Mouse (Mus musculus): ENCODE results near the gene Atp6ap1.

The Atp6ap1 gene

GRCm38 (mm10) chrX:74296538-74297448 is at the start of gene Atp6ap1:
Gene Atp6ap1, plus strand, starts transcription at chrX:74297097.
- peak; percentile 80 for DNase-seq (ENCODE audit: low spot score)

- DNase-seq (ENCODE audit: low spot score) = peak; percentile 57
These were observed 48.2 kb upstream of the Atp6ap1 start for GRCm38 (mm10) chrX:74248651-74249050.

DNA sequence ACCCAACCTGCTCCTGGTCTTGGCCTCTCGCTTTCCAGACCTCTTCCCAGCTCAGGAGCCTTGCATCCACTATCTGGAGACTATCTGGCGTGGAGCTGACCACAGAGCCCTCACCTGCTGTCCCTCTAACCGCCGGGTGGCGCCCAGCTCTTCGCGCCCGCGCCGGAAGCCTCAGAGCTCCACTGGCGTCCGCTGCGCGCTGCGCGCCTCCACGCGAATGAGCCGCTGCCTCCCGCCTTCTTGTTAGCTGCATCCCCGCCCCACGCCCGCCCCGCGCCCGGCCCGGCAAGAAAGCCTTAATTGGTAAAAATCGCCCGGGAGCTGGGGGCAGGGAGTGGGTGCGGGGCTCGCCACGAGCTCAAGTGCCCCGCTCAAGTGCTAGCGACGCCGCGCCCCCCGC is 47.3 kb upstream of the Atp6ap1 start, which contains the start of gene Flna:
TSS of gene Flna (minus strand) at position 206 of the 400 bp plus-strand sequence.
- peak; percentile 53 for DNase-seq (ENCODE audit: low spot score)

- peak; percentile 77 for DNase-seq (ENCODE audit: low spot score)
These were observed 42.6 kb upstream of the Atp6ap1 start, which contains the start of gene Emd for GRCm38 (mm10) chrX:74254153-74254887. Gene Emd, plus strand, starts transcription at chrX:74254687.

DNA sequence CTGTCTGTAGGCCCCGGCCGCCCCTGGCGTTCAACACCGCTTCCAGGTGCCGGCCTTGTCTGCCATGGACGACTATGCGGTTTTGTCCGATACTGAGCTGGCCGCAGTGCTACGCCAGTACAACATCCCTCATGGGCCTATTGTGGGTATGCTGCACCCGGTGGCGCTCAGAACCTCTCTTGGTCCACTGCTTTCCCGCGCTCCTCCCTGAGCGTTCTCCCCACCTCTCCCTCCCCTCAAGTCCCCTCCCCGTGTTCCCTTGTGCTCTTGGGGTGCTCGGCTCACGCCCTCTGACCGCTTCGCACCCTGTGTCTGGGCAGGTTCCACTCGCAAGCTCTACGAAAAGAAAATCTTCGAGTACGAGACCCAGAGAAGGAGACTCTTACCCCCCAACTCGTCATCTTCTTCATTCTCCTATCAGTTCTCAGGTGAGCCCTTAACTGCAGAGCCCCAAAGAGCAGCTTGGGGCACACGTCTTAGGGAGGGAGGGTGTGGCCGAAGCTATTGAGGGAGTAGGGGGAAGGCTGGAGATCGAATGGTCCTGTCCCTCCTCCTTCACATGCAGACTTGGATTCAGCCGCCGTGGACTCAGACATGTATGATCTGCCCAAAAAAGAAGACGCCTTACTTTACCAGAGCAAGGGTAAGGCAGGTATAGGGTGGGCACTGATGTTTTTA is 41.9 kb upstream of the Atp6ap1 start:
- no peak for DNase-seq (ENCODE audit: low spot score)

GRCm38 (mm10) chrX:74257746-74258145 is 39.2 kb upstream of the Atp6ap1 start:
- no peak for DNase-seq (ENCODE audit: low spot score)

GRCm38 (mm10) chrX:74269736-74270061 is 27.2 kb upstream of the Atp6ap1 start:
- DNase-seq (ENCODE audit: low spot score) = no peak

DNA sequence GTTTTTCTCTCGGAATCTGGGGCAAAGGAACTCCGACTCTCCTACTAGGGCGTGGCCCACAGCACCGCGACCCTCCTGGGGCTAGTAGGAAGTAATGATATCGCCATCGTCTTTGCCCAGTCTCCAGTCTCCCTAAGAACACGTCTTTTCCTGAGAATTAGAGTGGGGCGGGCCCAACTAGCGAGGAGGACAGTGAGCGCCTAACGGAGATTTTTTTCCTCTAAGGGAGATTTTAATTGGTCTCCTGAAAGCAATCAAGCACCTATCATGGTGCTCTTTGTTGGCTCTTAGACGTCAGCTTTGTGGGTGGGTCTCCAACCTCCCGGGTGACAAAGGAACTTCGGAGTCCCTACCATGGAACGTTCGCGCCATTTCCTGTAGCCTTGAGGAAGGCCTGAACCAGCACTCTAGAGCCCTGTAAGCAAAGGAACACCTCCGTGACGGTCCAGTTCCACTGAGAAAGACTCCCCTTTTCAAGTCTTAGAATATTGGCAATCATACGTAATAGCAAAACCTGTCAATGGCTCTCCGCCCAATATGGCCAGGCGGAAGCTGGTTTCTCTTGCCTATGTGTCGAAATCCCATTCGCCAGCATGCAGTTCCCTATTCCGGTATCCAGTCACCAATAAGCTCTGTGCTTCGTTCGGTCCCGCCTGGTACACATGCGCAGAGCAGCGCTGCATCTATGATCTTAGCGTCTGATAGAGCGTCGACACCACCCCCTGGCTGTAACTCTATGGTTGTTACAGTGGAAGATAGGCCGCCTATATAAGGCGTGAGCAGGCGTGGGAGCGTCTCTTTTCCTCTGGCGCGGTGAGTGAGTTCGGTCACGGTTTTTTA is 26.6 kb upstream of the Atp6ap1 start, which contains the start of gene Rpl10:
TSS of gene Rpl10 (plus strand) at position 751 of the 840 bp plus-strand sequence.
- peak; percentile 71 for DNase-seq (ENCODE audit: low spot score)

- DNase-seq (ENCODE audit: low spot score) = peak; percentile 22
These were observed 25.9 kb upstream of the Atp6ap1 start for GRCm38 (mm10) chrX:74270902-74271551.

DNA sequence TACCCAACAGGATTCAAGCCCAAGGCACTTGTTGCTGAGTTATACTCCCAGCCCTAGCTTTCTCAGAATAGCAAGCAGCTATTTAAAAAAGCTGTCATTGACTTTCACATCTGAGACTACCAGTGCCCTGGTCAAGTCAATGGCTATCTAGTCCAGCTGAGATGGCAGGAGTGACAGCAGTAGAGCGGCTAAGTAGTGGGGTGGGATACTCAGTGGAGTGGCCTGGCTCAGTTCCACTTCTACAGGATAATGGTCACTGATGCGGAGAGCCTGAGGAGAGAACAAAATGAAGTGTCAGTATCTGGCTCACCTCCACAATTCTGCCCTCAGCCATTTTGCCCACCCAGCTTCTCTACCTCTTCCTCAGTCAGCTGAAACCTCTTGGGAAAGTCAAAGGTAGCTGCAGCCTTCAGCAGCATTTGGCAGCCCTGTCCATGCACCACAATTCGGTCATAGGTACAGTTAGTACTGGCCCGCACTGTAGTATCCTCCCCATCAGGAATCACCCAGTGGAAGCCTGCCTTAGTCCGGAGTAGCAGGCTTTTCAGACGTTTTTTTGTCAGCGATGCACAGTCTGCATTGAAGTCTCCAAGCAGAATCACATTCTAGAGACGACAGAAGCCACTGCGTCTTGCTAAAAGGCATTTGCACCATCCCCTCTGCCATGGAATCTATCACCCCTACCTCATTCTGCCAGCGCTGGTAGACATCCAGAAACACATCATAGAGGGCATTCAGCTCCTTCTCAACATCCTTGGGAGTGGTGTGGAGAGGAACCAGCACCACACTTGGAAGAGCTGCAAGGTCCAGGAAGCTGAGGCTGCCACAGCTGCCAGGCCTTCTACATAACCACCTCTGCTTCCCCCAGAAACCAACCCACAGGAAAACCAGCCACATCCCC is 23.2 kb upstream of the Atp6ap1 start:
- no peak for DNase-seq (ENCODE audit: low spot score)

DNA sequence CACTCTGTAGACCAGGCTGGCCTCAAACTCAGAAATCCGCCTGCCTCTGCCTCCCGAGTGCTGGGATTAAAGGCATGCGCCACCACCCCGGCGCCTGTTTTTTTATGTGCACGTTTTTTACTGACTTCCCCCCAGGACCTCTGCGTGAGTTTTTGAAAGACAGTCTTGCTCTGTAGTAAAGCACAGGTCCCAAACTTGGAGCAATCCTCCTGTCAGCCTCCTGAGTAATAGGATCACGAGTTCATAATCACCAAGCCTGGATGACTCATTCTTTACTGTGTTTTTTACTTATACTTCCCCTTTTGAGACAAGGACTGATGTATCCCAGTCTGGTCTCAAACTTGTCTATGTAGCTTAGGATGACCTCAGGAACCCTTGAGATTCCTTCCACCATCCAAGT is 19.0 kb upstream of the Atp6ap1 start:
- DNase-seq (ENCODE audit: low spot score) = no peak

GRCm38 (mm10) chrX:74281041-74281731 is 15.7 kb upstream of the Atp6ap1 start:
- no peak for DNase-seq (ENCODE audit: low spot score)

DNA sequence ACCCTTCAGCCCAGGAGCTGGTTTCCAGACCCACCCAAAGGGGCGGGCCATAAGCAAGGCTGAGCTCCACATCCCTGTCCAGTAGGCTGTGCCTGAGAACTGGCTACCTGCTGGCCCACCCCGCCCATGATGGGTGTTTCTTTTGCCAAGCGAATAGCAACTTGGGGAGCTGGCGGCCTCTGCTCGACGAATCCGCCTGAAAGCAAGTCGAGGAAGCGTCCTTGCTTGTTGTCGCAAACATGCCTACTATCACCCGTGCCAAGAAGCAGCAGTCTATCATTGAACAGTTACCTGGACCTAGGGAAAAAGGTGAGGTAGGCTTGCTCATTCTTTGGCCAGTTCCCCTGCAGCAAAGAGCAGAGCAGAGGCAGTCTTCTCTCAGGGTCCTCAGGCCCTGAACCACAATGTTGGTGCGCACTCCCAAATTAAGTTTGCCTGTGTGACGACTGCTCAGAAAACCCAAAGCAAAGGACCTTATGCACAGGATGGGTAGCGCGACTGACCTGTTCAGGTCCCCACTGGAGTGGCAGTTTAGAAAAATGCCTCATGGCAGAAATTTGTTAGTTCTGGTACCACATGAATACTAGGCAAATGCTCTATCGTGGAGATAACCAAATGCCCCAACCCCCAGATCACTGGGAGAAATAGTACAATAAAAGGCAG is 15.0 kb upstream of the Atp6ap1 start, which contains the start of the genes Taz and Dnase1l1:
TSS of gene Taz (plus strand) at position 181 of the 663 bp plus-strand sequence.
TSS of gene Dnase1l1 (minus strand) at position 606 of the 663 bp plus-strand sequence.
- peak; percentile 52 for DNase-seq (ENCODE audit: low spot score)

GRCm38 (mm10) chrX:74282395-74283091 is 14.4 kb upstream of the Atp6ap1 start:
- peak; percentile 71 for DNase-seq (ENCODE audit: low spot score)

- DNase-seq (ENCODE audit: low spot score) = no peak
These were observed 13.8 kb upstream of the Atp6ap1 start for GRCm38 (mm10) chrX:74283092-74283437.

DNA sequence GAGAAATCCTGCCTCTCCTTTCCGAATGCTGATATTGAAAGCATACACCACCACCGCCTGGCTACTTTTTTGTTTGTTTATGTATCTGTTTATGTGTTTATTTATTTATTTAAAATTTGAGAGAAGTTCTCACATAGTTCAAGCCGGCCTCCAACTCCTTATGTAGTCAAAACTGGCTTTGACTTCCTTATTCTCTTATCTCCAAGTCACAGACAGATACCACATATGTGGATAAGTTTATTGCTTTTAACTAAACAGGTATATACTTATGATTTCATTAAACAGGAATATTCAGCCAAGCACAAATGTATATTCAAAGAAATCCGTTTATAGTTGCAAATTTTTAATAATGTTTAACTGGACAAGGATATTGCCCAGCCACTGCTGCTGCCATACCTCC is 3.5 kb upstream of the Atp6ap1 start:
- no peak for DNase-seq (ENCODE audit: low spot score)

DNA sequence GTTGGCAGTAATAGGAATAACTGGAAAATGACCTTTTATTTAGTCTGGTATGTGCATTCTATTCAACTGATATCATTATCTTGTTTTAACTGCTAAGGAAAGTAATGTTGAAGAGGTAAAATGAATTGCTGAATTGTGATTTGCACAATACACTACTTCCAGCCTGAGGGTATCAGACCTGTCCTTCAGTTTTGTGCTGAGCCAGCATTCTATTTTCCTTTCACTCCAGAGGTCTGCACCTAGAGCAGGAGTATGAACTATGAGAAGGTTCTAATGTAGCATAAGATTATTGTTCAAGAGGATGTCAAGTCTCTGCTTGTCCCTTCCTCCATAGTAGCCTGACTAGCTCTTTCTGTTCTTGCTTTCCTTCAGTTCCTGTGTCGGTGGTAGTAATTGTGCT is 1.5 kb downstream of the Atp6ap1 start:
- DNase-seq (ENCODE audit: low spot score) = no peak

GRCm38 (mm10) chrX:74299721-74300120 is 2.8 kb downstream of the Atp6ap1 start:
- DNase-seq (ENCODE audit: low spot score) = no peak
